Mouse (Mus musculus): ENCODE data around the gene Vmn2r74. TPM values are rescaled to one million over a fixed set of nuclear protein-coding genes. Genes with fewer than 3 reads are reported as not detected.

Vmn2r74 gene
- polyA plus RNA-seq (2014; fragmentation: Nextera tagmentation; extraction: Ambion mirVana), result not detected in 2 replicates

DNA sequence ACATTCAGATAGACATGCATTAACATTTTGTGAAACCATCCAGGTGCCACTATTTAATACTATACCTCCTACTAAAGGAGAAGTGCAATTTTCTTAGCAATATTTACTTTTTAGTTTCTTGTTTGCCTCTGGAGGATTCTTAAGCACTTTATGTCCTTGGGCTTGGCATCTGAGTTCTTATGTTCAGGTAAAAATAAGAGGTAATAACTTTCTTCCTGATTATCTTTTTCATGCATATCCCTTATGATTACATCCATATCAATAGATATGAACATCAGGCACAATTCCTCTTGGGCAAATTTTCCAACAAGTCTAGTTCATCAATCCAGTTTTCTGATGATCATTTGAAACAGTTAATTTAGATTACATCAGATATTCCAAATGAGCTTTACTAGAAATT lies at the start of gene Vmn2r74:
Vmn2r74 (minus strand) TSS at position 101 of the 400 bp plus-strand sequence.
- Histone ChIP-seq H3K4me1 (replicated peaks; ENCODE audit: control insufficient read depth, insufficient read depth, low read length) (no peaks in the 10 kb centered on the region), H3K4me2 (replicated peaks) (no peak within 1 kb of the TSS), H3K4me3 (replicated peaks; ENCODE audit: low read length) (no peak within 1 kb of the TSS), H3K9me3 (ENCODE audit: control insufficient read depth, low read length) (no peaks in the 10 kb centered on the region), H3K27ac (no peak within 1 kb of the TSS), H3K9ac (no peak within 1 kb of the TSS), H3K27me3 (ENCODE audit: control insufficient read depth, insufficient read depth, low read length) (no peaks in the 10 kb centered on the region), H3K36me3 (replicated peaks; ENCODE audit: control insufficient read depth, insufficient read depth) (no peaks in the 10 kb centered on the region)
- no peak for DNase-seq (ENCODE audit: low spot score)
- no peak for ATAC-seq (ENCODE audit: low FRiP score)

DNA sequence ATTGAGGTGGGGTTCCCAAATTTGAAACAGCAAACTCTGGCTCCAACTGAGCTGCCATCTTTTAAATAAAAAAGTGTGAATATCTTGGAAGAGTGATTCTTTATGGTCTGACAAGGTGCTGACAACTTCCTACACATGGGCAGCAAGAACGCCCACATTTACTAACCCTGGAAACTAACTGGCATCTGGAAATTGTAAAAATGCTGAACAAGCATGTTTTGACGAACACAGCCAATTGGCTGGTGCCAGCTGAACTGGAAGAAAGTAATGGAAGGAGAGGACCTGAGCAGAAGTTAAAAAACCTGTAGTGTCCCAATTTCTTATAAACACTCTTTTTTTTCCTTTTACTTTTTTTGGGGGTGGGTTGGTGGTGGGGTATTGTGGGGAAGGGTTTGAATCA lies 46.1 kb upstream of the Vmn2r74 start:
- no peak overlapping the region for H3K27ac ChIP-seq
- no peak for ATAC-seq (ENCODE audit: low FRiP score)
- DNase-seq (ENCODE audit: low spot score), result no peak
- H3K36me3 ChIP-seq (replicated peaks; ENCODE audit: control insufficient read depth, insufficient read depth), result no peaks in the 10 kb centered on the region
- H3K4me2 ChIP-seq (replicated peaks), result no peak overlapping the region
- no peaks in the 10 kb centered on the region for H3K27me3 ChIP-seq (ENCODE audit: control insufficient read depth, insufficient read depth, low read length)
- no peaks in the 10 kb centered on the region for H3K4me1 ChIP-seq (replicated peaks; ENCODE audit: control insufficient read depth, insufficient read depth, low read length)
- H3K4me3 ChIP-seq (replicated peaks; ENCODE audit: low read length), result no peak overlapping the region
- peaks cover 25% of the 10 kb centered on the region for H3K9me3 ChIP-seq (ENCODE audit: control insufficient read depth, low read length)
- WGBS, result 81% methylated on average over 2 of the region's 2 CpGs
- no peak overlapping the region for H3K9ac ChIP-seq

Other genes starting within 250 kb of the Vmn2r74 start
- gene Vmn2r72, start 206.5 kb downstream of the Vmn2r74 start, polyA plus RNA-seq (2014; fragmentation: Nextera tagmentation; extraction: Ambion mirVana), result not detected in 2 replicates
- not detected in 2 replicates for gene Vmn2r73, start 85.4 kb downstream of the Vmn2r74 start, polyA plus RNA-seq (2014; fragmentation: Nextera tagmentation; extraction: Ambion mirVana)
- not detected in 2 replicates for gene Vmn2r75, start 210.1 kb upstream of the Vmn2r74 start, polyA plus RNA-seq (2014; fragmentation: Nextera tagmentation; extraction: Ambion mirVana)